Mouse (Mus musculus): Measurements from ENCODE around the gene Tac2.
A peak's percentile ranks its signal among the peaks of the same experiment; 100 is the strongest.

Tac2 gene

DNA sequence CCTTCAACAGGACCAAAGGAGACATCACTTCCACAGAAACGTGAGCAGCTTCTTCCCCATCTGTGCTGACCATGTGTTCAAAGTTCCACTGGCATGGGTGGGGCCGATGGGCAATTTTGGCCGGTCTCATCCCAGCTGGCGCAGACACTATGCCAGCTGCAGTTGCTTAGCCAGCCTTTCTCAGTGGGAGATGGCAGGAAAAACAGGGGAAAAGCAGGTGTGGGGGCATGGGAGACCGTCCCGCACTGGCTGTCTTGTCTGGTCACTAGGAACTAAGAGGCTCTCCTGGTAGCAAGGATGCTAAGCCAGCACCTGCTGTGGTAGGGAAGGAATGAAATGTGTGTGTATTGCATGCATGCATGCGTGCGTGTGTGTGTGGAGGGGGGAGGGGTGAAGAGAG lies 4.2 kb downstream of the Tac2 start:
- DNase-seq: no peak

DNA sequence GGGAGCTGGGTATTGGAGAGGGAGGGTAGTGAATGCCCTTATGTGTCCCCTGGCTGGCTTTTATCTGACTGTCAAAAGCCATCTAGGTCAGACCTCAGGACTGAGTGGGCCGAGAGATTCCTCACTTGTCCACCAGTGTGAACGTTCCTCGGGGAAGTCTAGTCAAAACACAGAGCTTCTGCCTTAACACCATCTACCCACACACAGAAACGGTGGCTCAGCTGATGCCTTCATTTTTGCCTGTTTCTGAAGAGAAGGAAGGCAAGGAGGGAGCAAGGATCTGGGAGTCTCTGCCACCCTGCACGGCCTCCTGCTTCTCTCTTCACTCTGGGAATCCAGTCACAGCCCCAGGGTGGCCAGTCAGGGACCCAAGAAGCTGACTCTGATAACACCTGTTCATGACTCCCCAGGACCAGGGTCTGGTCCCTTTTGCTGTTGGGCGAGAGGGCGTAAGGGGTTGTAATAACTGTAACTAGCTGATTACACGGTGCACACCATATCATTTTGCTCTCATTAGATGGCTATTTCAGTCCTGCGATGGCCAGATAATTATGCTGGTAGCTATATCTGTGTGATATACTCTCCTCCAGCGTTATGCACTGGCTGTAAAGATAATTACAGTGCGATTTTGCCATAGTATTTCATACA lies 6.1 kb downstream of the Tac2 start:
- DNase-seq: no peak

DNA sequence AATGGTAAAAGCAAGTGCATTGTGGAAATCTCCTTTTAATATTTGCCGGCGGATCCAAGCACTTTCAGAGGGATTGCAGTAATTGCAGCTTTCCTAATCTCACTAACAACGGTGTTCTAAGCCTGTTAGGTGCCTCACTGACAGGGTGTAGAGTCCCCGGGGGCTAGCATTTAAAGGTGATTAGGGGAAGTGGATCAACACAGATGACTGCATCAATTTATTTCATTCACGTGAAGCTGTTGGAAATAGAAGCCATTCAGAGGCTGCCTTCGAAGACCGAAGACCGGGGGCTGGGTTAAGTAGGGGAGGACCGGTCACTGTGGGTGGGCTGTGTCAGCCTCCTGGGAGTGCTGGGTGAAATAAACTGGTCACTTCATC lies 6.6 kb downstream of the Tac2 start:
- DNase-seq: no peak

DNA sequence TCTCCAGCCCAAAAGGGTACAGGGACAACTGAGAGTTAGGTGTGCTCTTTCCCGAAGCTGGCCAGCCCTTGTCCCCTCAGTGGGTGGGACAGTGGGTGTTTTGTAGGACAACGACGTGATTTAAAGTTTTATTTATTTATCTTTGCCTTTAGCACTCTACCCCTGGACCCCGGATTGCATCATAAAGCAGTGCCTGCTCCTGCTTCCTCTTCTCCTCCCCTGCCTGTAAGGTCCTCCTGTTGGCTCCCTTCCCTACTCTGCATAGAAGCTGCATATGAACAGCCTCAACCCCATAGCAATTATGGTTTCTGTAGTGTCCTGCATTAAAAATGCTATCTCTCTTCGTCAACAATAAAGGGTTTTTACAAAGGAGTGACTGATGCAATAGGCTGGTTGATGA lies 7.1 kb downstream of the Tac2 start:
- DNase-seq: no peak

DNA sequence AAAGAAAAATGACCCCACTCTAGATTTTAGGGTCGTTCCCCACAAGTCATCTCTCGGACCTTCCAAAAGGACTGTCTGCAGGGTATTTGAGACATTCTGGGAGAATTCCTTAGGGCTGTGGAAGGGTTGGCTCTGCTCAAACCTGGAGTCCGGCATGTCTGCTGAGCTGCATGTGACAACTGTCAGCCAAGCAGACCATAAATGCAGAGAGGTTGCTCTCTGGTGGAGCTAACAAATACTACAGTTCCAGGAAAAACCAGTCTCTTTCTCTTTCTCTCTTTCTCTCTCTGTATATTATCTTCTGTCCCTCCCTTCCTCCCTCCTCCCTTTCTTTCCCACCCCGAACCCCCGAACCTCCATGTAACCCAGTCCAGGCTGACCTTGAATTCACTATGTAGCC lies 10.2 kb downstream of the Tac2 start:
- no peak for DNase-seq

DNA sequence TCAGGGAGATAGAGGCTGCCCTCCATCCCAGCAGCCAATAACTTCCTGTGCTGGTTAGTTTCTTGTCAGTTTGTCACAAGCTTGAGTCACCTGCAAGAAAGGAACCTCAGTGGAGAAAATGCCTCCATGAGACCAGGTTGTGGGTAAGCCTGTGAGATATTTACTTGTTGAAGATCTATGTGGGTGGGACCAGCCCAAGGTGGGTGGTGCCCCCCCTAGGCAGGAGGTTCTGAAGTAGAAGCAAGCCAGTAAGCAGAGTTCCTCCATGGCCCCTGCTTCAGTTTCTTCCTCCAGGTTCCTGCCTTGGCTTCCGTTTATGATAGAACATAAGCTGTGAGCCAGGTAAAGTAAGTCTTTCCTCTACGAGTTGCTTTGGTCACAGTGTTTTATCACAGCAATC lies 12.0 kb downstream of the Tac2 start:
- no peak for DNase-seq

DNA sequence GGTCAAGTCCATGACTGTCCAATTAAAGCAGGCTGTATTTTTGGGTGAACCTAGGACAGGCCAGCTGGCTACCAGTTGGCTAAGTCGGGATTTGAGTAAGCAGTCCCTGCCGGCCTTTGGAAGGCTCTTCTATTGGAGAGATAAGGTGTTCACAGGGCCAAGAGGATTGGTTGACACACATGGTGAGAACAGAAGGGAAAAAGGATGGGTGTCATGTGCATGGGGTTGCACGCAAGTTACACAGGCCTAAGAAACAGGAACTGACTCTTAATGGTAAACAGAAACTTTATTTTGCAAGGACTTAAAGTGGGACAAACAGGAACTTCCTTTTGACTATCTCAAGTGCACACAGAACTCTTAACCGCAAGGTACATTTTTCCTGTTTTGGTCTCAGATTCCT lies 12.6 kb downstream of the Tac2 start:
- DNase-seq: no peak

DNA sequence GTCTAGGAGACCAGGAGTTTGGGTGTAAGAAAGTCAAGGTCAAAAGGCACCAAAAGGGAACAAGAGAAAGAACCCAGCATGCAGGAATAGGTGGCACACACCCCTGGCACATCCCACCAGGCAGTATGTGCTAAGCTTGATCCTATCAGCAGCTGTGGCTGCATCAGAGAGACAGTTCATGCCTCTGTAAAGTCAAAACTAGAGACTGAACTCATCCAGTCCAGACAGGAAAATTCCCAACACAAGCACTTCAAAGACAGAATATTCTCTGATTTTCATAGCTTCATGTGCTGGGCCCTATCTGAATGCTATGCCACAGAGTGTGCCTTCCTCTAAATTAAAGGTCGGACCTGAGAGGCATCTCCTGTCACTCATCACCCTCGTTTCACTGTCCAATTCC lies 13.3 kb downstream of the Tac2 start:
- no peak for DNase-seq

DNA sequence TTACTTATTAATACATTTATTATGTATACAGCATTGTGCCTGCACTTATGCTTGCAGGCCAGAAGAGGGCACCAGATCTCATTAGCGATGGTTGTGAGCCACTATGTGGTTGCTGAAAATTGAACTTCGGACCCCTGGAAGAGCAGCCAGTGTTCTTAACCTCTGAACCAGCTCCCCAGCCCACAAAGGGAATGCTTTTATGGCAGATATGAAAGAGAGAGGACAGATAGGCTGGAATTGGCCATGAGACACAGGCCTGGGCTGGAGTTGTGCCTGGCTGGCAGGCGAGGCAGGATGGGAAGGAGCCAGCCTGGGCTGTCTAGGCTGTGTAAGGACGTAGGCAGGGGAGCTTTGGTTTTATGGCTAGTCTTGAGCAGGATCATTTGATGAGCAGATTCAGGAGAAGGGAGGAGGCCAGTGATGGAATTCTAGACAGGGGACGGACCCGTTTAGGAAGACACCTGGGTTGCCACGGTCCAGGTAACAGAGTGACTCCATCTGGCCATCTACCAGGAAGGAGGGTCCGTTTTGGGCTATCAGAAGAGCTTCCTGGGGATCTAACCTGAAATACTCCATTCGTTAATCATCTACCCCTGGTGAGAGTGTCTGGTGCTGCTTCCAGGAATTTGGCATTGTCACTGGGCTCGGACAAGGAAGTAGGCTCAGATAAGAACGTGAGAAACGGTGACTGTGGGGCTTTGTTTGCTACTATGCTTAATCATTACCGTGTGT lies 14.0 kb downstream of the Tac2 start:
- DNase-seq: peak; percentile 66

DNA sequence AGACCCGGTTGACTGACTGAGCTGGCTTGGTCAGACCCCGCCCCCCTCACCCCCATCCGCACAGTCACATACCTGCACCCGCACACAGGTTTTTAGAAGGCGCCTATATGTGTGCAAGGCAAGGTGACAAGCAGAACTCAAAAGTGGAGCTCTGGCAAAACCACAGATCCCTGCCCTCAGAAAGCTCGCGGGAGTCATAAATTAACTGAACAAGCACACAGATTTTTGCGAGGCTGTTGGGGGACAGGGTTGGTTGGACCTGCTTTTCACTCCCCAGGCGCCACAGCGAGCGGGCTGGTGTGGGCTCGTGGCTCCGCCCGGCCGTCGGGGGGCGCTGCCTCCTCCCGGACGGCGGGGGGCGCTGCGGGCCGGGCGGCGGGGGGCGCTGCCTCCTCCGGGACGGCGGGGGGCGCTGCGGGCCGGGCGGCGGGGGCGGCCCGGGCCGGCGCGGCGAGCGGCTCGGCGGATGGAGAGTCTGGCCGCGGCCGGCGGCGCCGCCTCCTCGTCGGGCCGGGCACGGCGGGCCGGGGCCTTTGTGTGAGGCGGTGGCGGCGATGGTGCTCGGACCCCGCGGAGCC lies 14.9 kb downstream of the Tac2 start, which contains the start of gene Zbtb39:
TSS of gene Zbtb39 (plus strand) at position 456 of the 578 bp plus-strand sequence.
- peak; percentile 71 for DNase-seq

DNA sequence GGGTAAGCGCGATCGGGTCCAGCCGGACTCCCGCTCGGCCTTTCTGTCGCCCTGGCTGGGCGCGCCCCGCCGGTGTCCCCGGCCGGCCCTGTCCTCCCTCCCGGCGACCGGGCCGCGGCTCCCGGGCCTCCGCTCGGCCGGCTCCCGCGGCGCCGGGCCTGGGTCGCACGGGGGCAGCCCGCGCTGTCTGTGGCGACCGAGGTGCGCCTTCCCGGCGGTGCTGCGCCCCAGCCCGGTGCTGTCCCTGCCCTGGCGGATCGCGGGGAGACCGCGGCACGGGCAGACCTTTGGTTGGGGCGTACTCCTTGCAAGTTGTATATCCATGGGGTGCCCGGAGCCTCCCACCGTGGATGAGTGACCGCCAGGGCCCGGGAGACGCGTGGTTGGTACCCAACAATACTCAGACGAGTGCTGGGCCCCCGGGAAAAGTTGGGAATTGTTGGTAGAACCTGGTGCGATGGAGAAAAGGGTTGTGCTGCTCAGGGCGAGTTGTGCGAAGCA lies 15.4 kb downstream of the Tac2 start:
- DNase-seq: peak; percentile 40

DNA sequence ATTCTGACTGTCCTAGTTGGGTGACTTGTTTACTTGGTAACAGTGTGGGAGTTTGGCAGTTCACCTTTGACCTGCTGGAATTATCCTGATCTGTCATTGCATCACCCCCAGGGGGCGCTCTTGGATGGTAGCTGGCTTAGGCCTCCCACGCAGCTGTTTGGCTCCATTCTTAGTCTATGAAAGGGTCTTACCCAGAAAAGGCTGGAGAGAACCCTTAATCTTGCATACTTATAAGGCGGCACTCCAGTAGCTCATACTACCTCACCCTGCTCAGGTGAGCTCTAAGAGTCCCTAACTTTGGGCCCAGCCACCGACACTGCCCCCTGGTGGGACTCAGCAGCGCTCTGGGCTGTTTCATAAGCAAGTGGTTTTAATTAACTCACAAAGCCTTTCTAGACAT lies 20.4 kb downstream of the Tac2 start:
- DNase-seq: peak; percentile 58

DNA sequence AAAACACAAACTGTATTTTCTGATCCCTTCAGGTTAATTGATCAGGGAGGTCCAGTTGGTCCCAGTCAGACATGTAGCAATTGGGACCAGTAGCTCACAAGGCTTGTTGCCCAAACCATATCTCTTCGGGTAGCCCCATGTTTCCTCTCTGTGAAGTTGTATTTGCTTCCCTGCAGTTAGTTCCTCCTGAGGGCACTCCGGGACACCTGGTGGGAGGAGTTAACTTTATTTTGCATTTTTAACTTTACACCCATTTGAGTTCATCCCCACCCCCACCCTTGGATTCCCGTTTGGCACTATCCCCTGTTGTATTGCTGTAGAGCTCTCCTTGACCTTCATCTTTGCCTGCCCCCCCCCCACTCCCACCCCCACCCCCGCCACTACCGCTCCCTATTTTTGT lies 21.6 kb downstream of the Tac2 start:
- no peak for DNase-seq

DNA sequence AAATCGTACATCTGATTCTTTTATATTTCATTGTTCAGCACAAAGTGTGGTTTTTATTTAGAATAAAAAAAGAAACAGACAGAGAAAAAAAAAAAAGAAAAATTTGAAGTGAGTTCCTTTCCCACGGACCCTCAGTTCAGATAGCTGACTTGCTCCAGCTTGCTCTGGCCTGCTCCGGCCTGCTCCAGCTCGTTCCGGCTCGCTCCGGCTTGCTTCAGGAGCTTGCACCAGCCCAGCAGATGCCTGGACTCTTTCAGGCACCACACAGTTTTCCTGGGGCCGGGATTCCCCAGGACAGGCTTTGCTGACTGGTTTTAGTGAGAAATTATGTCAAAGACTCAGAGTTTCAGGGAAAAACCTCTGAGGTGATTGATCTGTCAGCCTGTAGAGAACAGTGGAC lies 23.0 kb downstream of the Tac2 start:
- DNase-seq: peak; percentile 65

DNA sequence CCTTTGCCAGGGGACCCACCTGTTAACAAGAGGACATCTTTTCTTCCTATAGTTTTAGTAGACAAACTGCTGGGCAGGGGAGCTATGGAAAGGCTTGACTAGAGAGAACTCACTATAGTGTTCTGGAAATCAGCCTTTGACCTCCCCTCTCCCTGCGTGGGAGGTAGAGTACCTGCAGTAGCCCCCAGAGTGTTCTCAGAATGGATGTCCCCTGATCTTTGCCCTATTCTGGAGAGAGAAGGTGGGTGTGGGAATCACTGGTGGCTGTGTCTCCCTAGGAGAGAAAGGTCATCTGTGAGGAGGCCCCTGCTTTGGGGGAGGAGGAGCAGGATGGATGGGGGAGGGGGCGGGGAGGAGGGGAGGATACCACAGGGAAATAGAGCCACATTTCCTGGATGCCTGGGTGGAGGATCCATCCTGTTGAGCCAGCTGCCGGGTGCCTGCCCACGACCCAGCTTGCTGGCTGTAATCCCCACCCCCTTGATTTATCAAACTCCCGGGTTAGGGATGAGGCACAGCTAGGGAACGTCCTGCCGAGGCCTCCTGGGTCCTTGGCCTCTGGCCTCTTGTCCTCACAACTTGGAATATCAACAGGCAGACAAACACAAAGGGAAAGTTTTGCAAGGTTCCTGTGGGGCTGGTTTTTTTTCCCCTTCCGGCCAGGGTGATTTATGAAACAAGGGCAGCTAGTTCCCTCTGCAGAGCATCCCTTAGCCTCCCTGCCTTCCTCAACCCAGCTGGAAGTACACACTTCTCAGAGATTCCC lies 24.8 kb downstream of the Tac2 start:
- DNase-seq: peak; percentile 83

DNA sequence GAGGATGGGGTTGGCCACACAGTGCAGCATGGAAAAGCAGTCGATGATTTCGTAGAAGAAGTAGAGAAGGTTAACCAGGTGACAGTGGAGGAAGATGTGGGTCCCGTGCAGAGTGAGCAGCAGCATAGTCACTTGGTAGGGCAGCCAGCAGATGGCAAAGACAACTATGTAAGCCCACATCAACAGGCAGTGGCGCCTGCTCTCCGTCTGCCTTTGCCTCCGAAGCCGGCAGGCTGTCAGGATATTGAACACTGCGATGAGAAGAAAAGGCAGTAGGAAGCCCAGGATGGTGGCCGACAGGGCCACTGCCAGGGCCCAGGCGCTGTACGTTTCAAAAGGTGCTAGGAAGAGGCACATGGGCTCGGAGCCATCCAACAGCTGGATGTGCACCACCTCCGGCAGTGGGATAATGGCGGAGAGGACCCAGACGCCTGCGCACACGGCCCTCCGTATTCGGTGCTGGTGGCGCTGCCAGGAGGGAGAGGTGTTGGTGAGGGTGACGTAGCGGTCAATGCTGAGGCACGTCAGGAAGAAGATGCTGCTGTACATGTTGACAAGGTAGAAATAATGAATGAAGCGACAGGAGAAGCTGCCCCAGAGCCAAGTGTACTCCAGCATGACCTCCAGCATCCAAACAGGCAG lies 26.0 kb downstream of the Tac2 start:
- DNase-seq: no peak

DNA sequence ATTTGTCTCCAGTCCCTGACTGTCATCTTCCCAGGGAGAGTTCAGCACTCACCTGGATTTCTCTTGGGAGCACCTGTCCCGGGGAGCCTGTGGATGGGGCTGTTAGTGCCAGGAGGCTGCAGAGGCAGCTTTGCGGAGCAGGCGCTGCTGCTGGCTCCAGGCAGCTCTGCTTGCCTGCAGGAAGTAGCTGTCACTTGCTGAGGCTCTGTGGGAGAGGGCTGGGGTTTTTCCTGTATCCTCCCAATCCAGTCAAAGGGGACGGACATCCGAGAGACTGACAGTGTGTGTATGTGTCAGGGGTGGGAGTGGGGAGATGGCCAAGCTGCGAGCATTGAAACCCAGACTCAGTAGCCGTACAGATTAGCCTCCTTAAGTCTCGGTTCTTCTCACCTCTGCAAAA lies 27.3 kb downstream of the Tac2 start, which contains the start of gene Gpr182:
TSS of gene Gpr182 (minus strand) at position 185 of the 400 bp plus-strand sequence.
- peak; percentile 49 for DNase-seq

DNA sequence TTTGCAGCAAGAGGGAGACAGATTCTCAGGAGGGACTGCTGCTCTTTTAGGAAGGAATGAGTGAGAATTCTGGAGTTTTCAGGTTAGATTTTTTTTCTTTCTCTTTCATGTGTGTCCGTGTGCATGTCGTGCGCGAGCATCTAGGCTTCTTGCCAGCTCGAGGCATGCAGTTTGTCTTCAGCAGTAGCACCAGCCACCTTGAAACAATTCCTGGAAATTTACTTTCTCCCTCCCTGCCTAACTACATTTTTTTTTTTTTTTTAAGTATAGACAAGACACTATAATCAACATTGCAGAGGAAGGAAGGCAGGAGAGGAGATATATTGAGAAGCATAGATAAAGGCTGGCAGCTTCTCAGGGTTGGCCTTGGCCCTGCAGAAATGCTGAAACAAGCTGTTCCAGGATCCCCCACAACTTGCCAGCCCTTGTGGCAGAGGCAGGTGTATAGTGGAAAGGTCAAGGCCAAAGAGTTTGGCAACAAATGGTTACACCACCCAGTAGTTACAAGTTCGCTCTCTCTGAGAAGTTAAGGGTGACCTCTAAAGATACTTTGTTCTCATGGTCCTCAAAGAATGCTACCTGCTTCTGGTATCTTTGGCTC lies 30.4 kb downstream of the Tac2 start:
- DNase-seq: peak; percentile 29

DNA sequence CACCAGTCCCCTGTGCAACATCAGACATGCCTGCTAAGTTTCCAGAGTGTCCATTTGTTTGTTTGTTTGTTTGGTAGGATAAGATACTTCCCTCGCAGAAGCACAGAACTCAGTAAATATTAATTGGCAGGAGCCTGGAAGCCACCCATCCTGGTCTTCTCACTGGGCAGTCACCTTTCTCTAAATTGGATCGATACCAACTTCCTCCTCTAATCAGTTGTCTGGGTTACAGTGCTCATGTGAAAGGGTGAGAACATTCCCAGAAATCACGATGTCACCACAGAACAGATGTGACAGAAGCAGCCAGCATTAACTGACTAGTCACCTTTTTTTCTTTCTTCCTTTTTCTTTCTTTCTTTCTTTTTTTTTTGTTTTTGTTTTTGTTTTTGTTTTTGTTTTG lies 31.0 kb downstream of the Tac2 start:
- peak; percentile 7 for DNase-seq

DNA sequence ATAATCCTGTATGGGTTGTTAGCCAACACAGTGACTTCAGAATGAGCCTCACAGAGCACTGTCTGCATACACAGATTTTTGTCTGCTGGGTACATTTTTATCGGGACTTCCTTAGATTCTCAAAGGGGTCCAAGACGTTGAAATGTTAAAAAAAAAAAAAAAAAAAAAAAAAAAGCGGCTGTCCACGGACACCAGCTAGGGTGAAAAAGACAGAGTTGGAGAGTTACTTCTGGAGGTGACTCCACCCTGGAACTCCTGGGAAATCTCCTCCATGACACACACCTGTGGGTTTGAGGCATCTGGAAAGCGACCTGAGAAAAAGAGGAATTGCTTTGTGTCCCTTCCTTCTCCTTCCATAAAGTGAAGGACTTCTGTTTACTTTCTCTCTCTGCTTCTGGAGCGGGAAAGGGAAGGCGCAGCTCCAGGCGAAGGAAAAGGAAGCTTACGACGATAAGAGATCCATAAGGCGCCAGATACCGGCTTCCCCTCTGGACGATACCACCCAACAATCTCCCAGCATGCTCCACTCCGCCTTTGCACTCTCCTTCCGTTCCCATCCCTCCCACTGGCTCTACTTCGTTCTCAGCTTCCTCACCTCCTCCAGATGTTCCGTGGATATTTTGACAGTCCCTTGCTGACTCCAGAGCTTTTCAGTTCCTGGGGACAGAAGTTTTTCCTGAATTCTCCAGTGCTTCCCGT lies 31.6 kb downstream of the Tac2 start:
- peak; percentile 8 for DNase-seq

DNA sequence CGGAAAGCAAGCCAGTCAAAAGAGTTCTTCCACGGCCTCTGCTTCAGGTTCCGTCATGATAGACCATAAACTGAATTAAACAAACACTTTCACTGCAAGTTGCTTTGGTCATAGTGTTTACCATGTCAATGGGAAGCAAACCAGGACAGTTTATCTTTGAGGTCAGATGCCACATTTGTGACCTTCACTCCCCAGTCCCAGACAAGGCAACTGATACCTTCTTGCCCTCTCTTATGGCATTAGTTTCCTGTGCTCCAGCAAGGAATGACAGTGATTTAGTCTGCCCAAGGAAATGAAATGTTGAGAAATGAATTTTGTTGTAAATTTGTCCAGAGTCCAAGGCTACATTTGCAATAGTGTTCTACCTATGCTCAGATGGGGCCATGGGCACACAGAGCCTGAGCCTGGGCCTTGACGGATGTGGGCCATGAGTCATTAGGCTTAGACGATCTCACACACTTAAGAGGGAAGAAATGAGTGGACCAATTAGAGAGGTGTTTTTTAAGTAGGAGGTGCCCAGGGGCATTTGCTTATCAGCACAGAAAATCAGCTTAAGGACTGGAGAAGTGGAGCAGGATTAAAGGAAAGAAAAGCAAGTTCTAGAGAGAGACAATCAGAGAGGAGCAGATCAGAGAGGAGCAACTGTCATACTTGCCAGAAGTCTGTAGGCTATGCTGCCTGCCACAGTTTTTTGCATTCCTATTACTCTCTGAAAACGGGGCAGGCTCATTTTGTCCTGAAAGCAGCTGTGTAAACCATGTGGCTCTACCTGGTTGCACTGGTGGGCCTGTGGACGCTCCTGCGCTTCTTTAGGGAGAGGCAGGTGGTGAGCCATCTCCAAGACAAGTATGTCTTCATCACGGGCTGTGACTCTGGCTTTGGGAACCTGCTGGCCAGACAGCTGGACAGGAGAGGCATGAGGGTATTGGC lies 35.2 kb downstream of the Tac2 start, which contains the start of the genes Rdh1 and Rdh16f1:
TSS of gene Rdh1 (plus strand) at position 541 of the 930 bp plus-strand sequence.
TSS of gene Rdh16f1 (plus strand) at position 607 of the 930 bp plus-strand sequence.
- peak; percentile 0 for DNase-seq

All from kidney, adult 11 months (tissue).